Mouse (Mus musculus) frontal cortex, postnatal 14 days (tissue): Measurements from ENCODE around the gene 2810408A11Rik.

Experiments
- DNase-seq, 2 experiments: peaks; one replicate each; pipeline ENCODE4 v3.0.0; 2022; ENCODE audit warnings: low spot score in 2 of 2

Gene 2810408A11Rik

DNA sequence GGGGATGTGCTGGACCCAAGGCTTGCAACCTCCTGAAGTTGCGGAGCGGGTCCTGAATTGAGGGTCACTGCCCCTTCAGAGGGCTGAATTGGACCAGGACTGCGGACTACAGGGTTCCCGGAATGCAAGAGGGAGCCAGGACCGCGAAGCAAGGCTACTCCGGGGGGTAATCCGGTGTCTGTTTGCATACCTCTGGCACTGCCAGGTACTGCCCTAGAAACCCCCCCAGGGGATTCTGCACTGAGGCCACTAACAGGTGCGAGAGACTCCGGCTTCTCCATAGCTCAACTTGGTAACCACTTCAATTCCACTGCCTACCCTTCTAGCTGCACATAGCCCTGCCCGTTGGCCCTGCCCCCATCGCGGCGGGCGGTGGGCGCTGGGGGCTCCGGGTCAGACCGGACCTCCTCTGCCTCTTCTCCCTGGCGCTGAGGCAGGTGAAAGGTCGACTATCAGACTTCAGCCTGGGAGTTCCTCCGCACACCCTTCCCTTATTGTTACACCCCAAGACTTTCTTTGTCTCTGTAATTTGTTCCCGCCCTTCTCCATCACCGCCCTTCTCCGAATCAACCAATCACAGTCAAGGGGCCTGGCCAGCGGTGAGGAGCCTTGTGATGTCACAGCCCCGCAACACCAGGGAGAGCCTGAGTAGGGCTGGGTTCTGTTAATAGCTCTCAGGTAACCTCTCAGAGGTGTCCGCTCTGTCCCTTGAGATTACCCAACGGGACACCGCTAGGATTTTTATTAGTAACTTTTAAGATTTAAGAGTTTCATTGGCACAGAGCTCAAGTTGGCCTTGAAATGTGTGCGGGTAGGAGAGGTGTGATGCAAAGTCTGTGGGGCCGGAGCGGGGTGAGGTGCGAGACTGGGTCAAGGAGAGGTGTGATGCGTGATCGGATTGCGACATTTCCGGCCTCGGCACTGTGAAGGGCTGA is at the start of gene 2810408A11Rik, which contains the start of gene Neurl4:
2810408A11Rik (minus strand) TSS at position 517 of the 935 bp plus-strand sequence.
Neurl4 (plus strand) TSS at position 602 of the 935 bp plus-strand sequence.
- DNase-seq, result peak; percentile 82 to 88

DNA sequence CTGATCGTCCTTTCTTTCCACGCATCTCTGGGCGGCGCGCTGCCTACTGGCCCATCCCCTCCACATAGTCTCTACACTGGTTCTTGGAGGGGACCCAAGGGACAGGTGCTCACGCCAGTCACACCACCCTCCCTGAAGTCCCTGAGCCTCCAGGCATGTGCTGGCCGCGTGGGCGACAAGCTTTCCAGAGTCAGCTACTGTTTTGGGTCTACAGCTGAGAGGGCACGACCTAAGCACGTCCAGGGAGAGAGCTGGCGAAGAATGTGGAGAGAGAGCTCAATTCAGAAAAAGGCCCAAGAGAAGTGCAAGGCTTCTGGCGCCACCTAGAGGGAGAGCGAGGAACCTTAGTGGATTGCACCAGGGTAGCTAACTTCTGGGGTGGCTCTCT is 48.0 kb upstream of the 2810408A11Rik start:
- DNase-seq, result peak; percentile 50 to 66

- DNase-seq, result peak; percentile 56 to 63
These were observed 47.4 kb upstream of the 2810408A11Rik start, which contains the start of gene Slc2a4 for GRCm38 (mm10) chr11:69948066-69948762. Gene Slc2a4 (minus strand): TSS chr11:69948188.

GRCm38 (mm10) chr11:69947337-69948065 is 46.7 kb upstream of the 2810408A11Rik start:
- DNase-seq, result no peak

- DNase-seq, result no peak
These were observed 45.5 kb upstream of the 2810408A11Rik start for GRCm38 (mm10) chr11:69945997-69946891.

DNA sequence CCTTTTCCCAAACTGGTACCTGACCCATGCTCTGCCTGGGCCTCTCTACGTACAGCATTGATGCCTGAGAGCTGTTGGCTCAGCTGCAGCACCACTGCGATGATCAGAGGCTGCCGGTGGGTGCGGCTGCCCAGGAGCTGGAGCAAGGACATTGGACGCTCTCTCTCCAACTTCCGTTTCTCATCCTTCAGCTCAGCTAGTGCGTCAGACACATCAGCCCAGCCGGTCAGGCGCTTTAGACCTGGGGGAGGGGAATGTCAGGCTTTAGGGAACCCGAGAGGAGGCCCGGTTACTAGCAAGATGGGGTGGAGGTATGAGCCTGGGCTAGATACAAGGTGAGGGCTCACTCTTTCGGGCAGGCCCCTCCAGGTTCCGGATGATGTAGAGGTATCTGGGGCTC is 44.4 kb upstream of the 2810408A11Rik start:
- no peak for DNase-seq

GRCm38 (mm10) chr11:69940962-69941361 is 40.2 kb upstream of the 2810408A11Rik start:
- DNase-seq, result no peak

DNA sequence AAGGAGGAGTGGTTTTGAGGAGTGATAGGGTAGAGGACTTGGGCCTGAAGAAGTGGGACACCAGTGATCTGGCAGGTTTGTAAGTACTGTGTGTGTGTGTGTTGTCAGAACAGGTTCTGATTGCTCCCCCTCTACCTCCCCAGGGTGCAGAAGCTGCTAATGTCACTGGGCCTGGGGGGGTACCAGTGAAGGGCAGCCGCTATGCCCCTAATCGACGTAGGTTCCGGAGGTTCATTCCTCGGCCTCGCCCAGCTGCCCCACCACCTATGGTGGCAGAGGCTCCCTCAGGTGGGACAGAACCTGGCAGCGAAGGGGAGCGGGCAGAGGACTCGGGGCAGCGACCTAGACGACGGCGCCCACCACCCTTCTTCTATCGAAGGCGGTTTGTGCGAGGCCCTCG is 38.9 kb upstream of the 2810408A11Rik start:
- no peak for DNase-seq

DNA sequence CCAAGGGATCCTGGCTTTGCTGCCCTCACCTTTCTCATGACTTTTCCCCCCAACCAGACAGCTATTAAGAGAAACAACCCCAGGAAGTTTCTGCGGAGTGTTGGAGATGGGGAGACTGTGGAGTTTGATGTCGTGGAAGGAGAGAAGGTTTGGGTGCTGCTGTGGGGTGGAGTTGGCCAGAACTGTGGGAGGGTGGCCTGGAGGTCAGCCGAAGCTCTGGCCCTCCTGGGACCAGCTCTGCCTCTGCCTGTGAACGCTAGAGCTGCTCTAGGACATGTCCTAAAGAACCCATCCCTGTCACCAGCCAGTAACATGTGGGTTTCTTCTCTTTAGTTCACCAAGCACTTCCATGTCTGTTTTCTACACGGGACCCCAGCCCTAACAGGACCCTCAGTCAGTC is 38.4 kb upstream of the 2810408A11Rik start:
- no peak for DNase-seq

- DNase-seq, result no peak
These were observed 37.7 kb upstream of the 2810408A11Rik start for GRCm38 (mm10) chr11:69938401-69938979.

GRCm38 (mm10) chr11:69937834-69938233 is 37.0 kb upstream of the 2810408A11Rik start:
- DNase-seq, result no peak

DNA sequence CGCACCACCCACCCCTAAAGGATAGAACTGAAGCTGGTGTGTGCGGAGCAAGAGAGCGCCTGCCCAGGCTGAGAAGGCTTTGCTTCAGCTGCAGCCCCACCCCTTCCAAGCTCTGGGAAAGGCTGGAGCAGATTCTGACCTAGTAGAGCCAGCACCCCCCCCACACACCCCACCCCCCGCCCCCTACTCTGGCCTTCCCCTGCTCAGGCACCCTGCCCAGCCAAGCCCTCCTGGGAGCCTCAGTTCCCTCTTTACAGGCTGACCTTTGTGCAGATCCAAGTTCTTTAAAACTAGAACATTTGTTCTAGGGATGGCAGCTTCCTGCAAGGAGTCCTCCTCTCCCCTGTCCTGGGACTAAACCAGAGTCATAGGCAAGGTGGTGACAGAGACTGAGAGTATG is 36.6 kb upstream of the 2810408A11Rik start:
- DNase-seq, result no peak

GRCm38 (mm10) chr11:69936714-69937347 is 36.0 kb upstream of the 2810408A11Rik start:
- DNase-seq, result no peak

- DNase-seq, result no peak
These were observed 35.4 kb upstream of the 2810408A11Rik start for GRCm38 (mm10) chr11:69936156-69936555.

DNA sequence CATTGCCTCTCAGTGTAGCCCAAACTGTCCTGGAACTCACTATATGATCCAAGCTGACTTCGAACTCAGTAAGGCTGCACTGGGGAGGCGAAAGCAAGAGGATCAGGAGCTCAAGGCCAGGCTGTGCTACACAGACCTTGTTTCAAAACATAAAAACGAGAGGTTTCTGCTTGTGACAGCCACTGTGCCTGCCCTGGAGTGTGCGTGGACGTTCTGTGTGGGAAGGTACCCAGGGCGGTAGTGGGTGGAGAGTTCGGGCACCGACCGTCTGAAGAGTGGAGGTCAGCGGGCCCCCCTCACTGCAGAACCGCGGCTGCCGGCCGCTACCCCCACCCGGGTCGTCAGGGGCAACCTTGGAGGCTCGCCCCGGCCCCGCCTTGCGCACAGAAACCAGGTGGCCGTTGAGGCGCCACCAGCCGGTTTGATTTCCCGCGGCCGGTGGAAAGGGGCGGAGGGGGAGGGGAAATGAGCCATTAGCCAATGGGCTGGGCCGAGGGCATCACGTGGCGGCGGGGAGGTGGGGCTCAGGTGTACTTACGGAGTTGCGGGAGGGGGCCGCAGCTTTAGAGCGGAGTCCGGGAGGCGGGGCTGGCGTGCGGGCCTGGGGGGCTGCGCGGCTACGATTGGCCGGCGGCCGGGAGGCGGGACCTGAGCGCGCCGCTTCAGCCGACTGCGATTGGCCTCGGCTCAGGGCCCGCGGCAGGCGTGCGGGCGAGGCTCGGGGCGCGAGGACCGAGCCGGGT is 34.5 kb upstream of the 2810408A11Rik start, which contains the start of gene Ybx2:
Ybx2 (plus strand) TSS at position 660 of the 743 bp plus-strand sequence.
- DNase-seq, result peak; percentile 77 to 83

DNA sequence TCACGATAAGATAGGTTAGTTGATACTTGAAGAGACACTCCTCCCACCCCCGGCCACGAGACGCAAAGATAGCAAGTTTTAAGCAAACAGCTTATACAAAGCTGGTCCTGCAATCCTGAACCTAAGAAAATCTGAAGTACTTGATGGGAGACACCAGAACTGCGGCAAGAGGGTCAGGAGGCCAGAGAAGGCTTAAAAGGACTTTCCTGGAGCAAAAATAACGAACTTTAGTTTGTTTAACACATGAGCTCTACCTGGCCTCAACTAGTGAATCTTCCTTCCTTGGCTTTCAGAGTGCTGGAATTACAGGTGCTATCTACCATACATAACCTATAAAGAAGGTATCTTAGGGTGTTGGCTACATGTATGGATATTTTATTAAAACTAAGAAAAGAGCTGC is 33.9 kb upstream of the 2810408A11Rik start:
- DNase-seq, result no peak

DNA sequence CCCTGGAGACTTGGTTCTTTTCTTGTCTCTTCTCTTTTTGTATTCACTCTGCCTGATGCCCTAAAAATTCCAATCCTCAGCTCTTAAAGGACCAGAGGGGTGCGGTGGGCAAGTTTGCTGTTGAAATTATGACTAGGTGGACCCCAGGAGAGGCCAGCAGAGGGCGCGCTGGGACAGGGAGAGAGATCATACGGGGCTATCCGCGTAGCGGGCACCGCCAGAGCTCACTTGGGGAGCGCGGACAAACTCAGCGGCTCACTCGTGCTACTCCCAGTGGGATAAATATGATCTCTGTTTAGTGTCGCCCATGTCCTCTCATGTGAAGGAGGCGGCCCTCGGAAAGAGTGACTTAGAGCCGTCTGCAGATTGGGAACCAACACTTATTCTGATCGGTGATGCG is 33.4 kb upstream of the 2810408A11Rik start:
- DNase-seq, result peak; percentile 74 to 88

- no peak for DNase-seq
These were observed 32.3 kb upstream of the 2810408A11Rik start for GRCm38 (mm10) chr11:69933066-69933465.

DNA sequence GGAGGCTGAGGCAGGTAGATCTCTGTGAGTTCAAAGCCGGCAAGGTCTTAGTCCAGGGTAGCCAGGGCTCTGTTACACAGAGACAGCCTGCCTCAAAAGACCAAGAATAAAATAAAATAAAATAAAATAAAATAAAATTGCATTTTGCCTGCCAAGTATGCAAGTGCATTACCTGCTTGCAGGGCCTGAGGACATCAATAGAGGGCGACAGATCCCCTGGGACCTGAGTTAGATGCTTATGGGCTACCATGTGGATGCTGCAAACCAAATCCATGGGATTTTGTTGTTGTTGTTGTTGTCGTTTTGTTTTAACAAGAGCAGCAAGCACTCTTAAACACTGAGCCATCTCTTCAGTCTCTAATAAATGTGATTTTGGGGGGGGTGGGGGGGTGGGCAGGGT is 31.5 kb upstream of the 2810408A11Rik start:
- no peak for DNase-seq
